Mouse (Mus musculus) lung, postnatal 10 days (tissue): ENCODE results near the gene Rab10.

ENCODE experiments used
- DNase-seq: peaks from one replicate; pipeline ENCODE4 v3.0.0; 2021

Rab10 gene

GRCm38 (mm10) chr12:3291849-3292248 is 17.9 kb downstream of the Rab10 start:
- DNase-seq, result no peak

- DNase-seq, result no peak
Observed at GRCm38 (mm10) chr12:3291038-3291437, 18.7 kb downstream of the Rab10 start.

GRCm38 (mm10) chr12:3288440-3288839 is 21.3 kb downstream of the Rab10 start:
- no peak for DNase-seq

- no peak for DNase-seq
Observed at GRCm38 (mm10) chr12:3285919-3286318, 23.9 kb downstream of the Rab10 start.

GRCm38 (mm10) chr12:3285377-3285776 is 24.4 kb downstream of the Rab10 start:
- no peak for DNase-seq

GRCm38 (mm10) chr12:3284463-3284862 is 25.3 kb downstream of the Rab10 start:
- DNase-seq, result no peak

GRCm38 (mm10) chr12:3283829-3284440 is 25.8 kb downstream of the Rab10 start:
- no peak for DNase-seq

- DNase-seq, result no peak
Observed at GRCm38 (mm10) chr12:3282954-3283353, 26.8 kb downstream of the Rab10 start.

- DNase-seq, result no peak
Observed at GRCm38 (mm10) chr12:3282520-3282919, 27.2 kb downstream of the Rab10 start.

GRCm38 (mm10) chr12:3278880-3279339 is 30.9 kb downstream of the Rab10 start:
- DNase-seq, result no peak

- no peak for DNase-seq
Observed at GRCm38 (mm10) chr12:3270818-3271217, 39.0 kb downstream of the Rab10 start.

GRCm38 (mm10) chr12:3267397-3267796 is 42.4 kb downstream of the Rab10 start:
- DNase-seq, result no peak

GRCm38 (mm10) chr12:3265188-3265587 is 44.6 kb downstream of the Rab10 start:
- no peak for DNase-seq

GRCm38 (mm10) chr12:3264449-3264848 is 45.3 kb downstream of the Rab10 start:
- DNase-seq, result no peak

- no peak for DNase-seq
Observed at GRCm38 (mm10) chr12:3261596-3261995, 48.2 kb downstream of the Rab10 start.

GRCm38 (mm10) chr12:3255966-3256365 is 53.8 kb downstream of the Rab10 start:
- no peak for DNase-seq

GRCm38 (mm10) chr12:3255435-3255834 is 54.3 kb downstream of the Rab10 start:
- no peak for DNase-seq

GRCm38 (mm10) chr12:3253591-3253990 is 56.2 kb downstream of the Rab10 start:
- DNase-seq, result no peak

GRCm38 (mm10) chr12:3246091-3246490 is 63.7 kb downstream of the Rab10 start:
- DNase-seq, result no peak

GRCm38 (mm10) chr12:3239544-3239943 is 70.2 kb downstream of the Rab10 start:
- no peak for DNase-seq

- peak; percentile 12 for DNase-seq
Observed at GRCm38 (mm10) chr12:3238361-3239051, 71.3 kb downstream of the Rab10 start.

- no peak for DNase-seq
Observed at GRCm38 (mm10) chr12:3237799-3238198, 72.0 kb downstream of the Rab10 start.

- peak; percentile 57 for DNase-seq
Observed at GRCm38 (mm10) chr12:3236831-3237681, 72.7 kb downstream of the Rab10 start.
